Mouse (Mus musculus) C2C12 (cell line): ENCODE data around the gene Gm49601. TPM values are rescaled to one million over a fixed set of nuclear protein-coding genes. Genes with fewer than 3 reads are reported as not detected.

Experiments
- H3K27me3 ChIP-seq: one replicate; pipeline ENCODE4 v1.6.1; 2011; ENCODE audit not compliant: control insufficient read depth, insufficient read depth, insufficient read length
- H3K36me3 ChIP-seq: one replicate; pipeline ENCODE4 v1.6.1; 2011; ENCODE audit not compliant: control insufficient read depth, insufficient read depth
- H3K4me3 ChIP-seq: one replicate; pipeline ENCODE4 v1.5.1; 2011; ENCODE audit warnings: mild to moderate bottlenecking, control low read depth; ENCODE audit not compliant: poor library complexity, insufficient read depth, severe bottlenecking
- H3K79me2 ChIP-seq: one replicate; pipeline ENCODE4 v1.6.1; 2011; ENCODE audit not compliant: control insufficient read depth, insufficient read depth
- H3K79me3 ChIP-seq: one replicate; pipeline ENCODE4 v1.6.1; 2011; ENCODE audit warnings: low read depth, control low read depth
- H3ac ChIP-seq: one replicate; pipeline ENCODE3; 2011; ENCODE audit warnings: low read depth; ENCODE audit not compliant: control insufficient read depth, insufficient read length
- CEBPB ChIP-seq: IDR thresholded peaks from one replicate; pipeline ENCODE4 v1.6.1; 2011; ENCODE audit warnings: low read depth, mild to moderate bottlenecking, control low read depth, moderate library complexity
- CTCF ChIP-seq: IDR thresholded peaks from one replicate; pipeline ENCODE4 v1.5.1; 2011; ENCODE audit not compliant: control insufficient read depth, insufficient read depth, insufficient read length
- FOSL1 ChIP-seq: IDR thresholded peaks from one replicate; pipeline ENCODE4 v1.8.0; 2011; ENCODE audit warnings: mild to moderate bottlenecking, low read length; ENCODE audit not compliant: poor library complexity, insufficient read depth, severe bottlenecking
- MAX ChIP-seq: IDR thresholded peaks from one replicate; pipeline ENCODE4 v1.6.1; 2011; ENCODE audit warnings: mild to moderate bottlenecking, control low read depth
- MYOD1 ChIP-seq: IDR thresholded peaks from one replicate; pipeline ENCODE4 v1.6.1; 2011; ENCODE audit warnings: low read depth; ENCODE audit not compliant: control insufficient read depth, insufficient read length
- MYOG ChIP-seq: IDR thresholded peaks from one replicate; pipeline ENCODE4 v1.6.1; 2011; ENCODE audit not compliant: control insufficient read depth, insufficient read length; ENCODE audit errors: extremely low read depth
- USF1 ChIP-seq: IDR thresholded peaks from one replicate; pipeline ENCODE4 v1.6.1; 2011; ENCODE audit warnings: low read depth, mild to moderate bottlenecking, control low read depth, moderate library complexity
- polyA plus RNA-seq: library from polyadenylated mRNA; unstranded; fragments of >200 nt; fragmentation: generic; extraction: Trizol; gene quantifications from one replicate; pipeline ENCODE4 v1.2.1, GENCODE M21; 2012; ENCODE audit warnings: missing spikeins

The Gm49601 gene
- polyA plus RNA-seq, 1 experiment = 5.3 TPM

DNA sequence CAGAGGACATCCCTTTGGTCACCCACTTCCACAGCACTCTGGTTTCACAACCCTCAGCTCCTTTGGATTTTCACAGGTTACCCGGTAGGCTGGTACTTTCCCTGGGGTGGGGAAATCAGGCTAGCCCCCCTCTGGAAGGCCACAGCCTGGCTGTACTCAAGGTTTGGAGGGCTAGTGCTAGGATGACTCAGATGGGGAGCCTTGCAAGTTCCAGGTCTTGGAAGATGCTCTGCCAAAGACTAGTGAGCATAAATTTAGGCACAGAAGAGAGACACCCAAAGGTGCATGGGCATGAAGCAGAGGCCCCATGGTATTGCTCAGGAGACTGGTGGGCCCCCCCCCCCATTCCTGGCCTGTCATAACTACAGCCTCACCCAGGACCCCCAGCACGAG, 2.7 kb upstream of the Gm49601 start:
- no peaks in the 10 kb centered on the region for H3K27me3 ChIP-seq
- peak overlapping the region; percentile 92 for H3ac ChIP-seq
- TF ChIP-seq MAX (no peak), MYOG (no peak), CTCF (no peak), USF1 (no peak), FOSL1 (no peak), CEBPB (no peak), MYOD1 (no peak)
- H3K79me3 ChIP-seq = no peaks in the 10 kb centered on the region
- peaks cover 18% of the 10 kb centered on the region for H3K36me3 ChIP-seq
- H3K79me2 ChIP-seq = peaks cover 19% of the 10 kb centered on the region
- H3K4me3 ChIP-seq = peak overlapping the region; percentile 44

DNA sequence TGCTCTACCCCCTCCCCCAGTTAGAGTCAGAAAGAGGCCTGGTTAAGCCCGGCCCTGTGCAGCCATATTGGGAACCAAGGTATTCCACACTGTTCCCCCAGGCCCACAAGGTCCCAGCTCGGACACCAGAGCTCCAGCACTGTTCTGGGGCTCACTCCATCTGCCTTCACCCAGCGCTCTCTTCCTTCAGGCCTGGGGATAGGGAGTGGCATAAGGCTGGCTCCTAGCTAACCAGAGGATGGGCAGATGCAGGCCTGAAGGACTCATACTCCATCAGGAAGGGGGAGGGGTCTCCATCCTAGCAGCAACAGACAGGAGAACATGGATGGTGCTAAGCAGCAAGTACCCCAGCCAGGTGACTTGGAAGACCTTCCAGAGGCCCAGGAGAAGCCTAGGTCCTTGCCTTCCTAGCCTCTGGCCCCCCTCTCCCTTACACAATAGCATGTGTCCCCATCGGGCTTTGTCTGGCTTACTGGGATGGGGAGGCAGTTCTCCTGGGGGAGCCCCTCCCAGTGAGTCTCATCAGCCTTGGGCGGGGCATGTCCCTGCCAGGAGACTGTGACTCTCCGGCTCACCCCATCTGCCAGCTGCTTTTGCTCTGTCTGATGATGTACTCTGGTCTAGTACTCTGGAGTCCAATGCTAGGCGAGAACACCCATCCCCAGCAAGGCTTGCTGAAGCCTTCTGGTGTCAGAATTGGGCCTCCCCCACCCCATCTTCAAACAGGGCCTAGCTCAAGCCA, 2.1 kb upstream of the Gm49601 start:
- TF ChIP-seq MYOD1 (peak; percentile 2), USF1 (no peak)
- Histone ChIP-seq H3ac (peak overlapping the region; percentile 50), H3K27me3 (no peaks in the 10 kb centered on the region)

DNA sequence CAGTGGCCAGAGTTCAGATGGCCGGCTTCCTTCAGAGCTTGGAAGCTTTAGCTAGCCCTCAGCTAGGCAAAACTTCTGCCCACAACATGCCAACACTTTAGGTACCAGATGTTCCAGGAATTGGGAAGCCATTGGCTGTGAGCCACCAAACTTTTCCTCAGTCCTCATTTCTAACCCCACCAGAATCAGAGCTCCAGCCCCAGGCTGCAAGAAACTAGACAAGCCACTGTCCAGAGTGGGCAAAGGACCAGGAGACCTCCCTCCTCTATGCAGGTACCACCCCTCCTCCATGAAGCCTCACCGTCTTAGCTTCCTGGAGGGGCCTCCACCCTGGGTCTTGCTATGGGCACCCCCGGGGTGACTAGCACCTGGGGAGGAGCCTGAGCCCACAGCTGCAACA, 936 bp upstream of the Gm49601 start:
- H3K4me3 ChIP-seq = no peak overlapping the region

More for the DNA sequence above, 2.1 kb upstream of the Gm49601 start:
- peak overlapping the region; percentile 44 for H3K4me3 ChIP-seq
- peaks cover 22% of the 10 kb centered on the region for H3K36me3 ChIP-seq
- no peaks in the 10 kb centered on the region for H3K79me3 ChIP-seq
- peaks cover 19% of the 10 kb centered on the region for H3K79me2 ChIP-seq

DNA sequence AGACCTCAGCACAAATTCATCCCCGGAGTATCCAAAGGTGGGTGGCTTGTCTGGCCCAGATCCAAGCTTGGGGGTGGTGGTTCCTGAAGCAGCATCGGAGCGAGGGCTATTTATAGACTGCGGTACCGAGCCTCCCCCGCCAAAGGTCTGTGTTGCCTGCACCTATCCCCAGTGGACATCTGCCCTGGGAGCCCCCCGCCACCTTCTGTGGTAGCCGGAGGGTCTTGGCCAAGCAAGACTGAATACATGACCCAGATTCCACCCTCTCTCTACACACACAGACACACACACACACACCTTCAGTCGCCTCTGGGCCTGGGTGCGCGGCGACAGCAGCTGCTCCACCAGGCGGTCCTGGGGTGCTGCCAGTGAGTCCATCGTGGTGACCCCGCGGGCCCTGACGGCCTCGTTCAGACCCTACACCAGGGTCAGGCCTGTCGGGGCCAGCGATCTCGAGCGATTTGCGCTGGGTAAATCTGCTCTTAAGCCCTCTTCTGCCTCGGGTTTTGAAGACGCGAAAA, 376 bp downstream of the Gm49601 start:
- H3K36me3 ChIP-seq = peaks cover 34% of the 10 kb centered on the region
- no peak overlapping the region for H3K4me3 ChIP-seq
- H3K79me2 ChIP-seq = peaks cover 19% of the 10 kb centered on the region
- no peaks in the 10 kb centered on the region for H3K27me3 ChIP-seq
- H3ac ChIP-seq = no peak overlapping the region
- H3K79me3 ChIP-seq = no peaks in the 10 kb centered on the region
- TF ChIP-seq CEBPB (no peak), USF1 (no peak), MYOD1 (no peak), FOSL1 (no peak), MYOG (no peak), MAX (no peak), CTCF (no peak)

More for the DNA sequence above, 936 bp upstream of the Gm49601 start:
- Histone ChIP-seq H3K79me3 (no peaks in the 10 kb centered on the region), H3K27me3 (no peaks in the 10 kb centered on the region), H3ac (no peak overlapping the region), H3K36me3 (peaks cover 30% of the 10 kb centered on the region), H3K79me2 (peaks cover 19% of the 10 kb centered on the region)
- TF ChIP-seq USF1 (no peak), CEBPB (no peak), CTCF (no peak), MYOG (no peak), MYOD1 (no peak), FOSL1 (no peak)

GRCm38 (mm10) chr16:18625097-18625496, 1.1 kb downstream of the Gm49601 start:
- Histone ChIP-seq H3ac (no peak overlapping the region), H3K79me3 (no peaks in the 10 kb centered on the region), H3K4me3 (no peak overlapping the region), H3K27me3 (no peaks in the 10 kb centered on the region), H3K79me2 (peaks cover 19% of the 10 kb centered on the region), H3K36me3 (peaks cover 34% of the 10 kb centered on the region)
- TF ChIP-seq MYOD1 = no peak
- TF ChIP-seq MAX = no peak
- no peak for TF ChIP-seq USF1
- TF ChIP-seq MYOG = no peak
- no peak for TF ChIP-seq CEBPB
- TF ChIP-seq CTCF = no peak
- TF ChIP-seq FOSL1 = no peak

DNA sequence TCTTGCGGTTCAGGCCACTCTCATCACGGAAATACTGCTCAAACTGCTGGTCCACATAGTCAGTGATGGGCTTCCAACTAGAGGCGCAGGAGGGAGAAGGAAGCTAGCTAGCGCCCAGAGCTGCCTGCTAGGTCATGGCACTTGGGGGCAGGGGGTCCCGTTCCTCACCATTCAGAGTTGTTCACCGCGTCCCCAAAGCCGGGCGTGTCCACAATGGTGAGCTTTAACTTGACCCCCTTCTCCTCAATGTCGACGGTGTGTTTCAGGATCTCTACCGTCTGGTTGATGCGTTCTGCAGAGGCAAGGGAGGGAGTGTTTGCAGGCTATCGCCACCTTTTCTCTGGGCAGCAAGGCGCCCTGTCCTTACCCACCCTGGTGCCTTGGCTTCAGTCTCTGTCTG, 1.6 kb downstream of the Gm49601 start:
- Histone ChIP-seq H3K79me2 (peaks cover 19% of the 10 kb centered on the region), H3K27me3 (no peaks in the 10 kb centered on the region)

More for the DNA sequence above, 1.6 kb downstream of the Gm49601 start:
- TF ChIP-seq CTCF = no peak
- TF ChIP-seq MYOD1 = no peak
- no peak for TF ChIP-seq MAX
- no peak for TF ChIP-seq USF1
- no peak for TF ChIP-seq MYOG
- TF ChIP-seq CEBPB = no peak
- no peak for TF ChIP-seq FOSL1
- H3K79me3 ChIP-seq = no peaks in the 10 kb centered on the region
- H3K4me3 ChIP-seq = no peak overlapping the region
- H3K36me3 ChIP-seq = peaks cover 34% of the 10 kb centered on the region
- no peak overlapping the region for H3ac ChIP-seq
